Mouse (Mus musculus) liver, adult 2 months (tissue): ENCODE results near the gene Hoxd9.

Experiments
- CTCF ChIP-seq: fragments of 200-500 bp; IDR thresholded peaks from 2 replicates; pipeline ENCODE4 v1.5.1; 2011; ENCODE audit warnings: low read depth, low read length, control low read depth
- POLR2A ChIP-seq: fragments of 200-500 bp; IDR thresholded peaks from 2 replicates; pipeline ENCODE4 v1.6.1; 2011; ENCODE audit warnings: low read length, control low read depth; ENCODE audit not compliant: insufficient read depth; ENCODE audit errors: extremely low read depth

- TF ChIP-seq POLR2A (no peak), CTCF (no peak)
Observed at GRCm38 (mm10) chr2:74747006-74747405, 49.5 kb downstream of the Hoxd9 start.
